Mouse (Mus musculus) natural killer cell, adult 2 months (primary cell): ENCODE results near the gene Ccdc66.

ENCODE experiments used
- DNase-seq, 2 experiments: peaks; one replicate each; pipeline ENCODE4 v3.0.0; 2022; ENCODE audit warnings: low spot score in 2 of 2

The Ccdc66 gene

DNA sequence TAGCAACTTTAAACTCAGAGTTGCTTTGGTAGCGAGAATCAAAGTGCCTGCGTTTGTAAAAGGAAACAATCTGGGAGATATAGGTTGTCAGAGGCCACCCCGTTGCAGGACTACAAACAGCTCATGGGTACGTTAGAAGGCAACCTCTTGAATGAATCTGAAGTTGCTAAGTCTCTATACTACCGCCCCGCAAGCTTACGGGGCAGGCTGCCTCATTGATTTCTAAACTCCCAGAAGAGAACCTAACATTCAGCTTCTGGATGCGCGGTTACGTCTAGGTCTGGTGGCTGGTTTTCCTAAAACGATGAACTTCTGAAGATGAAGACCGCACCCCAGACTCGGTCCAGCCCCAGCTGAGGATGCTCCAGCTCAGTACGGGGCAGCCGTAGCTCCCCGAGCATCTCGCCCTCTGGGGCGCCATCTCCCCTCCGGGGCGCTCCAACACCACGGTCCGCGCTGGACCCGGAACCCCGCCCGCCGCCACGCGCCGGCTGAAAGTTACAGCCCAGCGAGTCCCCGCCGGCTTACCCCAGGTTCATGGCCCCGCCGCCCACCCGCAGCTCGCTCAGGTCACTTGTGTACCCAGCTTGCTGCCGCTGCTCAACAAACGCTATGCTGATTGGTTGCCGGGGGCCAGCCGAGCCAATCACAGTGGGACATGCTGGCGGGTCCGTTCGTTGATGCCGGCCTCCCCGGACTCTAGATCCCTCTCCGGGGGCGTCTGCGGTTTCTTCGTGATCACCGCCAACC is at the start of gene Ccdc66:
Gene Ccdc66 (minus strand): TSS at position 567 of the 750 bp plus-strand sequence.
- peak; percentile 98 to 99 for DNase-seq

DNA sequence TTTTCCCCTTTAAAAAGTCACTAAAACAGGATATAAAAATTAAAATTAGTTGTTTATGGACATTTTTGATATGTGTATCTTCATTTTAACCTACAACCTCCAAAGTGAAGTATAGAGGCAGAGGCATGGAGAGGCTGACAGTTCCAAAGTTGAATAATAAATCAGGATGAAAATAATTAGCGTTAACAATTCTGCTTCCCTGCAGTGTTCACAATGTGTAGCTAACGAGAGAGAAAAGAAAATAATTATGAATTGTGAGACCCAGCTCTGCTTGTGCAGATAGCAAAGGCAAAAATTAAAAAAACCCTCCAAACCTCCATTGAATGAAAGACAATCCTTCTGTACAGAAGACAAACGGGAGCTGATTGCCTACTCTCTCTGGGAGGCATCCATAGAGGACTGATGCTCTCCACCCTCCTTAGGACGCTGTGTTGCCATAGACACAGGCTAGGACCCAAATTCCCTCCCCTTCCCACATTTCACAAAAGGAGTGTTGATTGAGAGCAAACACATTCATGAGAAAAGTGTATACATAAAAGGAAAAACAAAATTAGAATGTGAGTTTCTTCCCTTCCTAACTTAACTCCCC is 35.7 kb upstream of the Ccdc66 start:
- no peak for DNase-seq

DNA sequence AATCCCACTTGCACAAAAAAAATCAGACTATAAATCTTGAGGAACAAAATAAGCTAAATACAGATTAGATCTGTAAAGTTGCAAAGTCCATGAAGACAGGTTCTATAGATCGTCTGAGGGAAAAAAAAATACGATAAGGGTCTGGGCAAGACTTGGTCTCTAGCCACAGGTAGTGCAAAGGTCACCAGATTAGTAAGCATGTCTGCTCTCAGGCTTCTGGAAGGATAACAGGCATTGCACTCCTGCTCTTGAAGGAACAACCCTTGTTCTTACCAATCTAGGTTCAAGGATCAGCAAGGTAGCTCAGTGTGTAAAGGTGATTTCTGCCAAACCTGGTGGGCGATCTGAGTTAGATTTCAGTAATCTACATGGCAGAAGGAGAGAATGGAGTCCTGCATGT is 28.2 kb upstream of the Ccdc66 start:
- DNase-seq = no peak

DNA sequence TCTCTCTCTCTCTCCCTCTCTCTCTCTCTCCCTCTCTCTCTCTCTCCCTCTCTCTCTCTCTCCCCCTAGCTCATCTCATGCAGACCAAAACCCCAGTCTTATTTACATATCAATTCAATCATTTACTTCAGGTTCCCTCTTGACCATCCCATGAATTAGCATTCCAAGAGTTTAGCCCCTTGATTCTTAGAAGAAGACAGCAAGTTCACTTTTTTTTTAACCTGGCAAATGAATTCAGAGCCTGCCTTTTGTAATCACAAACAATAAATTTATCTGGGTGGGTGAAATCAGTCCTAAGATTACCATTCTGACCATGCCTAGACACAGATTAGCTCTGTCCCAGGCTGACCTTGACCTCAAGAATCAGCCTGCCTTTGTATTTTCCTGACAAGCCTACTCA is 16.3 kb upstream of the Ccdc66 start:
- no peak for DNase-seq

DNA sequence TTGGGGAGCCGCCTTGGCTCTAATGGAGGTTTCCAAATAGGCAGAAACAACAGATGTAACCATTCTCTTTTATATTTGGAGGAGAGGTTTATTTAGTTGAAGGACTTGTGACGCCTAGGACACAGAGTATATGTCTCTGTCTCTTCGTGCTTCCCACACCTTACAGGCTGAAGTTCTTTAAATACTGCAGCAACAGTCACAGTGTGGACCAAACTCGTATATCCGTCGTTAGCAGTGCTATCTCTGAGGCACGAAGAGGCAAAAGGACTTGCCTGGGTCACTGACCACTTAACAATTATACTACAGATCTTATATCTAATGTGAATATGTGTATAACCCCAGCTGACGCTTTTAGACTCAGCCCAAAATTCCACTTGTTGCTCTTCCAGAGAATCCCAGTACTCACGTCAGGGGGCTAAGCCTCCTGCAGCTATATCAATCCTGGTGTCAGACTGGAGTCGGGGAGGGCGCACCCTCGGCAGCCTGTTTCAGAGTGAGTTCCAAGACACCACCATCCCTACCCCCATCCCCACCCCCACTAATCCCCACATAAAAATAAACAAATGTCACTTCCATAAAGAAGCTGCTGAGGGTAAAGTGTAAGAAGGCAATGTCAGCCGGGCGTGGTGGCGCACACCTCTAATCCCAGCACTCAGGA is 513 bp upstream of the Ccdc66 start:
- no peak for DNase-seq

DNA sequence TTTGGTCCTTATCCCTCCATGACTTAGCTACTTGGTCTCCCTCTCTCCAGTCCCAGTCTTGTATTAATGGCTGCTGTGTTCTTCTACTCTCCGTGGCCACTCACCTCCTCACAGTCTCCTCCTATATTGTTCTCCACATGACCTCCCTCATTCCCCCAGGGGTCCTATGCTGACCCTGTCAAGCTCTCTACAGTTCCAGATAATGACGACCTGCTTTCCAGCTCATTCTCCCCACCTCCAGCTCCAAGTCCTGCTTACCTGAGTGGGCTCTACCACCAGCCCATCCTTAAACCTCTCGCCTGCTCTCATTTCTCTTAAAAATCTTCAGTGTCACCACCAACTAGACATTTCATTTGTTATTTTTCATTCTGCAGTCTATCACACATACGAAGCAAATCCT is 7.2 kb downstream of the Ccdc66 start:
- DNase-seq = no peak

DNA sequence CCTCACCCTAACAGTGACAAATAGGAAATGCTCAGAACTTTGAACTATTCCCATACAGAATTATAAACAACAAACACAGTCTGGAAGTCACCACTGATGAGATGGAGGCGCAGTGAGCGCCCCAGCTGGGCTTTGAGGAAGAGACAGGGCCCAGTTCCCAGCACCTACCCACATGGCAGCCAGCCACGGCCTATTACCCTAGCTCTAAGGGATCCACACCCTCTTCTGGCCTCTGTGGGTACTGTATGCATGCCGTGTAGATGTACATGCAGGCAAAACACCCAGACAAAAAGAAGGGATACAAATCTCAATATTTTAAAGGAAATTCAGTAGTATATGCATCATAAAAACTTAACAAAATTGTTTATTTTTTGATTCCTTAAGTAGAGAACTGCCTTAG is 14.7 kb downstream of the Ccdc66 start:
- no peak for DNase-seq

DNA sequence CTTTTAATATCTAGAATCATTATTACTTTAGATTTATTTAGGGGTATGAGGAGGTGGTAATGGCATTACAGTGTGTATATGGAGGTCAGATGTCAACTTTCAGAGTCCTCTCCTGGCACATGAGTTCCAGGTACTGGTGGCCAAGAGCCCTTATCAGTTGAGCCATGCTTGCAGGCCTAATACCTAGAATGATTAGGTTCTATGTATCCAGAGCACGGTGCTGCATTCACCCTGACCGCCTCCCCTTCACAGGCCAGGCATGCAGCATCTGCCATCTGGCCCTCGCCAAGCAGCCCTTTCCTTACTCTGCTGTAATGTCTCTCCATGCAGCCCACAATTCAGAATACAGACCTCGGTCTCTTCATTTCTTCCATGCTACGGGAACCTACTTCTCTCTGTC is 16.9 kb downstream of the Ccdc66 start:
- DNase-seq = no peak

DNA sequence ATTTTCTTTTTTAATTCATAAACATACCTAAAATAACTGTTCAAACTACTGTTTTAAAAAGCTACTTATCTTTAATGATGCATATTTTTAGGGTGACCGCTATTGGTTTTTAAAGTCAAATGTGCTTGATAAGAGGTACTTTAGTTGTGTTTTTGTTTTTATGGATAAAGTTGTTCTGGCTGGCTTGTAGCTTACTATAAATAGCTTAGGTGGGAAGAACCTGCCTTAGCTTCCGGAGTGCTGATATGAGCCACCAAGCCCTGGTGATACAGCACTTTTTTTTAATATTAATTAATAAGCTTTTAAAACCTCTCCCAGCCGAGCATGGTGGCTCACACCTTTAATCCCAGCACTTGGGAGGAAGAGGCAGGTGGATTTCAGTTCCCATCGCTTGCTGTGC is 61.3 kb downstream of the Ccdc66 start:
- DNase-seq = no peak

DNA sequence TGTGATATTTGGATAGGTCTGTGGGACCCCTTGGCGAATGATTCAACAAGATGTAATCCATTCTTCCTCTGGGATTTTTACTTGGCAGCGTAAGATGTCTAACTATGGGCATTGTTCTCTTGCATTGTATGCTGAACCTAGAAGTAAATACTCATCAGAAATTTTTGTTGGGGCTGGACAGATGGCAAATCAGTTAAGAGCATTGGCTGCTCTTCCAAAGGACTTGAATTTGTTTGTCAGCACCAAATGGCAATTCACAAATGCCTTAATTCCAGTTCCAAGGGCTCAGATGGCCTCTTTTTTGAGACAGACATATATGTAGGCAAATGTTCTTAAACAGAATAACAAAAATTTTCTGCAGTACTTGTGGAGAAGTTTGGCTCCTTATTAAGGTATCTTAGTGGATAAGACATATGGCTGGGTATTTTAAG is 63.4 kb downstream of the Ccdc66 start:
- DNase-seq = no peak

DNA sequence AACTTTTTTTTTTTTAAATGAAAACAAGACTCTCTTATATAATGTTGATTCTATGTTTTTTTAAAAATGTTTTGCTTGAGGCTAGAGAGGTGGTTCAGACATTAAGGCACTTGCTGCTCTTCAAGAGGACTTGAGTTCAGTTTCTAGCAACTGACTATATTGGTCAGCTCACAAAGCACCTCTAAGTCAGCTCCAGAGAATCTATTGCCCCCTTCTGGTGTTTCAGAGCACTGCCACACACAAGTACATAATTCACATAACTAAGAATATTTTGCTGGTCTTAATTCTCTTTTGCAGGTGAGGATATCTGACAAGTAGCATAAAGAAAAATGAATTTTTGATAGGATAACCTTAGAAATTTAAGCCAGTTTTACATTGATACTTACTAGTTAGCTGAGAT is 67.3 kb downstream of the Ccdc66 start:
- no peak for DNase-seq

DNA sequence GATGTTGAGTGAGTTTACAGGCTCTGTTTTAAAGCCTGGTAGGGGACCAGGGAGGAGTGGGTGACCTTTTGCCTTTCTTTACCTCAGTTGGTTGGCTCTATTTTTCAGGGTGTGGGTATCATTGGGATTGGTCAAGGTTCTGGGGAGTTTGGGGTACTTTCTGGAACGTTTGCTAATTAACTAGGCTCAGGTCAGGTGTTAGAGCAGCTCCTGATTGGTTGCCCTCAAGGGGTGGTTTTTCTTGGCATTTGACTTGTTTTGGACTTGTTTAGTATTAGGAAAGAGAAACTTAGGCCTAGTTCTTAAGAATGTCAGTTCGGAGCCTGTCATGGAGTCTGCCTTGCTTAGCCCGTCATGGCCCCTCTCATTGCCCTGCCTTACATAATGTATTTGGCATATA is 71.4 kb downstream of the Ccdc66 start:
- no peak for DNase-seq

DNA sequence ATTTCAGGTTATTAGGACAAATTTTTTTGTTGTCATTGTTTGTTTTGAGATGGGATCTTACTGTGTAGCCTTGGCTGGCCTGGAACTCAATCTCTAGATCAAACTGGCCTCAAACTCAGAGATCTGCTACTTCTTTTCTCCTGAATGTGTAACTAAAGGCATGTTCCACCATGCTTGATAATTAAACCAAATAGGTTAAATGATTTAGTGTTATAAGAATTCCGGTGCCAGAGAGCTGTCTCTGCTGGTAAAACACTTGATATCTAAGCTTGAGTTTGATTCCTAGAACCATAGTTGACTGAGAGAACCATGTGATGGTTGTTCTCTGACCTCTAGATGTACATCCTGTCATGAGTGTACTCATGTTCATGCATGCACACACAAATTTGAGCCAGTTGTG is 72.1 kb downstream of the Ccdc66 start:
- no peak for DNase-seq

DNA sequence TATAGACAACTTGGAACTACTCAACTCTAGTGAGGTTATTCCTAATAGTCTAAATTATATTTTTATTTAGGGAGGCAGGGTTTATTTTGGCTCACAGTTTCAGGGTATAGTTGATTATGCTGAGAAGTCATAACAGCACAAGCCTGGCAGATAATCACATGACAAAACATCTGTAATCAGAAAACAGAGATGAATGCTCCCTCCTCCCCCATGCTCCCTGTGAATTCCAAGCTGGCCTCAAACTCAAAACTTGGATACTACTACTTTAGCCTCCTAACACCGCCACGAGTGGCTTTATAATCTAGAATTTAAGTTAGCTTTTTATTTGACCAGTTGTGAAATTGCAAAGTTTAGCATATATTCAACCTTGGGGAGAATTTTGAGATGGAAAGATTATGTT is 76.2 kb downstream of the Ccdc66 start:
- no peak for DNase-seq
